Mouse (Mus musculus) liver, embryonic 12.5 days (tissue): Measurements from ENCODE around the gene Shisa9. TPM values are rescaled to one million over a fixed set of nuclear protein-coding genes. Genes with fewer than 3 reads are reported as not detected.

Source experiments
- ATAC-seq: fragments of 200-750 bp; cut with Nextera tagmentation; 2 replicates; pipeline ENCODE4 v1.8.0; 2017; ENCODE audit warnings: moderate number of reproducible peaks, mild to moderate bottlenecking, moderate library complexity
- H3K27ac ChIP-seq: fragments of 300-500 bp; sonication (generic); 2 replicates; pipeline ENCODE4 v1.5.1; 2016; ENCODE audit warnings: mild to moderate bottlenecking
- H3K27me3 ChIP-seq: fragments of 300-500 bp; sonication (generic); replicated peaks from 2 replicates; pipeline ENCODE4 v1.6.1; 2016; ENCODE audit warnings: mild to moderate bottlenecking, moderate library complexity
- H3K36me3 ChIP-seq: fragments of 300-500 bp; sonication (generic); 2 replicates; pipeline ENCODE4 v1.6.1; 2016; ENCODE audit warnings: mild to moderate bottlenecking, moderate library complexity
- H3K4me1 ChIP-seq: fragments of 300-500 bp; sonication (generic); 2 replicates; pipeline ENCODE4 v1.6.1; 2016
- H3K4me2 ChIP-seq: fragments of 300-500 bp; sonication (generic); 2 replicates; pipeline ENCODE4 v1.6.1; 2016; ENCODE audit warnings: mild to moderate bottlenecking, moderate library complexity
- H3K4me3 ChIP-seq: fragments of 300-500 bp; sonication (generic); 2 replicates; pipeline ENCODE4 v1.5.1; 2016; ENCODE audit warnings: mild to moderate bottlenecking, moderate library complexity
- H3K9ac ChIP-seq: fragments of 300-500 bp; sonication (generic); 2 replicates; pipeline ENCODE4 v1.6.1; 2016; ENCODE audit warnings: mild to moderate bottlenecking, moderate library complexity
- H3K9me3 ChIP-seq: fragments of 300-500 bp; sonication (generic); replicated peaks from 2 replicates; pipeline ENCODE4 v1.6.1; 2016; ENCODE audit warnings: mild to moderate bottlenecking, moderate library complexity
- WGBS: fragments of 180-500 bp; shearing (Covaris S2); methylation state at CpG from one replicate; pipeline ENCODE4 v1.1.7; 2016; ENCODE audit not compliant: insufficient replicate concordance; 5-methylcytosine and 5-hydroxymethylcytosine counted together
- polyA plus RNA-seq: library from polyadenylated mRNA; unstranded; fragments of >200 nt; fragmentation: Nextera tagmentation; extraction: Ambion mirVana; gene quantifications from 2 replicates; pipeline ENCODE4 v1.2.1, GENCODE M21; 2016

The Shisa9 gene
- polyA plus RNA-seq, 1 experiment from 2014 or later: 0.60 TPM

GRCm38 (mm10) chr16:12005177-12005576 is 21.3 kb downstream of the Shisa9 start:
- Histone ChIP-seq H3K9ac (no peak overlapping the region), H3K36me3 (no peaks in the 10 kb centered on the region), H3K4me3 (no peak overlapping the region), H3K27ac (no peak overlapping the region), H3K4me1 (no peaks in the 10 kb centered on the region), H3K9me3 (no peaks in the 10 kb centered on the region), H3K27me3 (0 out of 2 replicates have a peak, but pooled peaks cover 4% of the 10 kb centered on the region), H3K4me2 (no peak overlapping the region)
- 35% methylated on average over 2 of the region's 2 CpGs for WGBS
- ATAC-seq: no peak

GRCm38 (mm10) chr16:12010136-12010535 is 26.2 kb downstream of the Shisa9 start:
- H3K4me2 ChIP-seq: no peak overlapping the region
- ATAC-seq: no peak
- no peaks in the 10 kb centered on the region for H3K9me3 ChIP-seq
- H3K4me3 ChIP-seq: no peak overlapping the region
- no peaks in the 10 kb centered on the region for H3K4me1 ChIP-seq
- no peaks in the 10 kb centered on the region for H3K36me3 ChIP-seq
- H3K9ac ChIP-seq: no peak overlapping the region
- 65% methylated on average over 3 of the region's 3 CpGs for WGBS
- 0 out of 2 replicates have a peak, but pooled peaks cover 4% of the 10 kb centered on the region for H3K27me3 ChIP-seq
- no peak overlapping the region for H3K27ac ChIP-seq

GRCm38 (mm10) chr16:12012747-12013146 is 28.8 kb downstream of the Shisa9 start:
- Histone ChIP-seq H3K36me3 (no peaks in the 10 kb centered on the region), H3K9ac (no peak overlapping the region), H3K4me2 (no peak overlapping the region), H3K4me1 (no peaks in the 10 kb centered on the region), H3K27ac (no peak overlapping the region), H3K27me3 (no peaks in the 10 kb centered on the region), H3K4me3 (no peak overlapping the region), H3K9me3 (no peaks in the 10 kb centered on the region)
- no peak for ATAC-seq
- WGBS: 68% methylated on average over 2 of the region's 2 CpGs

GRCm38 (mm10) chr16:12014523-12014922 is 30.6 kb downstream of the Shisa9 start:
- no peak overlapping the region for H3K27ac ChIP-seq
- H3K4me1 ChIP-seq: peaks cover 3% of the 10 kb centered on the region
- no peak overlapping the region for H3K9ac ChIP-seq
- no peaks in the 10 kb centered on the region for H3K27me3 ChIP-seq
- no peaks in the 10 kb centered on the region for H3K9me3 ChIP-seq
- no peak overlapping the region for H3K4me3 ChIP-seq
- WGBS: 59% methylated on average over 4 of the region's 4 CpGs
- H3K4me2 ChIP-seq: no peak overlapping the region
- ATAC-seq: no peak
- H3K36me3 ChIP-seq: no peaks in the 10 kb centered on the region

GRCm38 (mm10) chr16:12017921-12018618 is 34.2 kb downstream of the Shisa9 start:
- Histone ChIP-seq H3K27me3 (no peaks in the 10 kb centered on the region), H3K4me1 (peaks cover 30% of the 10 kb centered on the region), H3K4me2 (no peak overlapping the region), H3K9ac (no peak overlapping the region), H3K9me3 (no peaks in the 10 kb centered on the region), H3K4me3 (no peak overlapping the region), H3K36me3 (no peaks in the 10 kb centered on the region), H3K27ac (no peak overlapping the region)
- no peak for ATAC-seq
- 77% methylated on average over 4 of the region's 4 CpGs for WGBS

GRCm38 (mm10) chr16:12020103-12020755 is 36.3 kb downstream of the Shisa9 start:
- H3K4me2 ChIP-seq: peak overlapping the region; percentile 43
- no peaks in the 10 kb centered on the region for H3K9me3 ChIP-seq
- H3K36me3 ChIP-seq: no peaks in the 10 kb centered on the region
- no peaks in the 10 kb centered on the region for H3K27me3 ChIP-seq
- WGBS: 6% methylated on average over 1 of the region's 1 CpGs
- H3K4me3 ChIP-seq: no peak overlapping the region
- 0 out of 2 replicates have a peak overlapping the region, but pooled peaks have one; percentile 31 for H3K9ac ChIP-seq
- ATAC-seq: peak; percentile 91
- peaks cover 36% of the 10 kb centered on the region for H3K4me1 ChIP-seq
- peak overlapping the region; percentile 64 for H3K27ac ChIP-seq

- peaks cover 5% of the 10 kb centered on the region; the same call in 1 of the 2 replicates for H3K4me1 ChIP-seq
- no peaks in the 10 kb centered on the region for H3K36me3 ChIP-seq
- no peaks in the 10 kb centered on the region for H3K9me3 ChIP-seq
- whole genome bisulfite sequencing: 83% methylated on average over 1 of the region's 1 CpGs
- H3K4me3 ChIP-seq: no peak overlapping the region
- H3K9ac ChIP-seq: no peak overlapping the region
- no peaks in the 10 kb centered on the region for H3K27me3 ChIP-seq
- H3K27ac ChIP-seq: no peak overlapping the region
- ATAC-seq: no peak
- no peak overlapping the region for H3K4me2 ChIP-seq
Observed at GRCm38 (mm10) chr16:12032441-12032840, 48.5 kb downstream of the Shisa9 start.

GRCm38 (mm10) chr16:12034868-12035267 is 51.0 kb downstream of the Shisa9 start:
- H3K4me2 ChIP-seq: no peak overlapping the region
- ATAC-seq: no peak
- no peaks in the 10 kb centered on the region for H3K9me3 ChIP-seq
- WGBS: 66% methylated on average over 2 of the region's 2 CpGs
- H3K36me3 ChIP-seq: no peaks in the 10 kb centered on the region
- no peak overlapping the region for H3K4me3 ChIP-seq
- H3K9ac ChIP-seq: no peak overlapping the region
- no peak overlapping the region for H3K27ac ChIP-seq
- H3K4me1 ChIP-seq: peaks cover 5% of the 10 kb centered on the region; the same call in 1 of the 2 replicates
- H3K27me3 ChIP-seq: no peaks in the 10 kb centered on the region

GRCm38 (mm10) chr16:12035626-12036025 is 51.7 kb downstream of the Shisa9 start:
- WGBS: 18% methylated on average over 3 of the region's 3 CpGs
- Histone ChIP-seq H3K36me3 (no peaks in the 10 kb centered on the region), H3K27me3 (no peaks in the 10 kb centered on the region), H3K4me3 (no peak overlapping the region), H3K4me2 (no peak overlapping the region), H3K9me3 (no peaks in the 10 kb centered on the region), H3K27ac (no peak overlapping the region), H3K9ac (no peak overlapping the region), H3K4me1 (peaks cover 5% of the 10 kb centered on the region; the same call in 1 of the 2 replicates)
- 0 out of 2 replicates have a peak, but pooled peaks have one; percentile 58 for ATAC-seq

- no peak overlapping the region for H3K9ac ChIP-seq
- H3K4me1 ChIP-seq: peaks cover under 1% of the 10 kb centered on the region; the same call in 1 of the 2 replicates
- ATAC-seq: no peak
- H3K27me3 ChIP-seq: no peaks in the 10 kb centered on the region
- H3K36me3 ChIP-seq: no peaks in the 10 kb centered on the region
- H3K4me3 ChIP-seq: no peak overlapping the region
- 66% methylated on average over 5 of the region's 5 CpGs for WGBS
- H3K27ac ChIP-seq: no peak overlapping the region
- no peaks in the 10 kb centered on the region for H3K9me3 ChIP-seq
- no peak overlapping the region for H3K4me2 ChIP-seq
Observed at GRCm38 (mm10) chr16:12040935-12041334, 57.0 kb downstream of the Shisa9 start.

- H3K36me3 ChIP-seq: no peaks in the 10 kb centered on the region
- ATAC-seq: peak; percentile 97
- H3K27me3 ChIP-seq: no peaks in the 10 kb centered on the region
- peaks cover 51% of the 10 kb centered on the region for H3K4me1 ChIP-seq
- 0 out of 2 replicates have a peak overlapping the region, but pooled peaks have one; percentile 12 for H3K9ac ChIP-seq
- no peak overlapping the region for H3K4me3 ChIP-seq
- 19% methylated on average over 1 of the region's 1 CpGs for WGBS
- peak overlapping the region; percentile 36 for H3K4me2 ChIP-seq
- peak overlapping the region; percentile 78 for H3K27ac ChIP-seq
- no peaks in the 10 kb centered on the region for H3K9me3 ChIP-seq
Observed at GRCm38 (mm10) chr16:12052051-12052450, 68.1 kb downstream of the Shisa9 start.

- Histone ChIP-seq H3K9ac (no peak overlapping the region), H3K27me3 (no peaks in the 10 kb centered on the region), H3K4me3 (no peak overlapping the region), H3K9me3 (no peaks in the 10 kb centered on the region), H3K27ac (no peak overlapping the region), H3K36me3 (no peaks in the 10 kb centered on the region), H3K4me2 (no peak overlapping the region), H3K4me1 (no peaks in the 10 kb centered on the region)
- WGBS: 79% methylated on average over 5 of the region's 5 CpGs
- no peak for ATAC-seq
Observed at GRCm38 (mm10) chr16:12072573-12072972, 88.7 kb downstream of the Shisa9 start.
